Mouse (Mus musculus) kidney, adult 2 months (tissue): ENCODE data around the gene Tnrc18.

Experiments
- CTCF ChIP-seq: fragments of 200-500 bp; conservative IDR thresholded peaks from 2 replicates; pipeline ENCODE4 v1.5.1; 2011; ENCODE audit warnings: low read depth, mild to moderate bottlenecking, control low read depth, low read length, moderate library complexity, mixed read lengths; ENCODE audit not compliant: insufficient read depth, insufficient read length
- POLR2A ChIP-seq: fragments of 200-500 bp; IDR thresholded peaks from one replicate; pipeline ENCODE4 v1.6.1; 2011; ENCODE audit warnings: low read depth, low read length, control low read depth

GRCm38 (mm10) chr5:142817524-142818434, at the start of gene Tnrc18:
- peak; percentile 81 for TF ChIP-seq POLR2A
- TF ChIP-seq CTCF, result no peak
